12 mouse cellular contexts compared by ENCODE assay signal in the genomic region with DNA sequence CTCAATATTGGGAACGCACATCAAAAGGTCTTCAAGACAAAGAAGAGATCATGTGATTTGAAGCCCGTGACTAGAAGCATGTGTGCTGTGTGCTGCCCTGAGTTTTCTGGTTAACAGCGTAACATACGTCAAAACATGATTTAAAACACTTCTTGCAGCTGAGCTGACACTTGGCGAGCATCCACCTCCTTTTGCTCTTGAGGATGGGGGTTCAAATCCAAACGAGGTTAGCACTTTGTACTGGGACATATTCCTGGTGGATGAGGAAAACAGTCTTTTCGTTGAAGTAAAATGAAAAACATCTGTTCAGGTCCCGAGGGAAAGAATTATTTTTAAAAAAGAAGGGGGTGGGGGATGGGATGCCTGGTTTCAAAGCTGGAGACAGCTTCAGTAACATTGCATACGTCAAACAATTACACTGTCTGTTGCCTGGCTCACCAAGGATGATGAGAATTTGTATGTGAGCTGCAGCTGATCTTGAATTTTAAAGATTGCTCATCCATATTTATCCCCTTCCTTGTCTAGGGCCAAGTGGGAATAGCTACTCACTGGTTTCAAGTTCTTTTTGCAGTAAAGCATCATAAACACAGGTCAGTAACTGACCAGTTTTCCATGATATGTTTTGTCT. TPM values are rescaled to one million over a fixed set of nuclear protein-coding genes. Genes with fewer than 3 reads are reported as not detected.
DNase-seq lines count a peak whose midpoint lies in the region; ATAC-seq and TF ChIP-seq lines count a peak whose summit lies in the region.
"Had no signal": no experiment of that assay in that cellular context is flagged by ENCODE, and none has a peak within 500 bp of the region (broad histone marks: within the 10 kb centered on the region; RNA-seq: fewer than 3 reads in every experiment).

No protein-coding gene starts in this region.

- no peak for TF ChIP-seq CTCF in kidney, postnatal 0 days (IDR thresholded peaks at IDR 0.05; ENCODE audit: low read depth)

- no peak overlapping the region for H3K27ac ChIP-seq in kidney, postnatal 0 days
- peak overlapping the region; percentile 64 for H3K27ac ChIP-seq in embryonic facial prominence, embryonic 13.5 days
- no peak overlapping the region for H3K27ac ChIP-seq in limb, embryonic 11.5 days (replicated peaks; ENCODE audit: low read depth, low read length)
- H3K27ac ChIP-seq: liver, embryonic 12.5 days; neural tube, embryonic 12.5 days had no signal

- H3K9ac ChIP-seq in kidney, postnatal 0 days (ENCODE audit: low read depth, low read length): no peak overlapping the region
- H3K9ac ChIP-seq in embryonic facial prominence, embryonic 13.5 days: no peak overlapping the region
- no peak overlapping the region for H3K9ac ChIP-seq in limb, embryonic 11.5 days (ENCODE audit: low read length)
- H3K9ac ChIP-seq: liver, embryonic 12.5 days; neural tube, embryonic 12.5 days had no signal

- peak; percentile 33 for DNase-seq in kidney, postnatal 0 days (ENCODE audit: low spot score)
- no peak for DNase-seq in kidney, adult 18-20 months
- peak; percentile 69 for DNase-seq in embryo, embryonic 10.5 days (ENCODE audit: low spot score)
- DNase-seq in limb, embryonic 11.5 days (ENCODE audit: low spot score): peak; percentile 61
- DNase-seq in left cerebral cortex, adult 11 months (ENCODE audit: low spot score): no peak
- DNase-seq in layer of hippocampus, adult 11-12 months (ENCODE audit: low spot score): no peak
- DNase-seq: cerebellum, adult 9-10 months; lung, postnatal 4 days had no signal

- H3K4me3 ChIP-seq in kidney, postnatal 0 days (replicated peaks; ENCODE audit: low read depth, low read length): no peak overlapping the region
- H3K4me3 ChIP-seq in embryonic facial prominence, embryonic 13.5 days: no peak overlapping the region
- no peak overlapping the region for H3K4me3 ChIP-seq in limb, embryonic 11.5 days (ENCODE audit: low read depth, low read length)
- H3K4me3 ChIP-seq: liver, embryonic 12.5 days; neural tube, embryonic 12.5 days had no signal

- ATAC-seq in kidney, postnatal 0 days (replicated peaks; ENCODE audit: low FRiP score, low read depth): no peak
- ATAC-seq in embryonic facial prominence, embryonic 13.5 days (ENCODE audit: insufficient number of reproducible peaks, insufficient read depth, low FRiP score, low TSS enrichment, low read depth): no peak
- ATAC-seq in limb, embryonic 11.5 days (ENCODE audit: insufficient number of reproducible peaks, low FRiP score, low TSS enrichment, low read depth): peak; percentile 70; the same call in 1 of the 2 replicates
- ATAC-seq: intestine, postnatal 0 days; liver, embryonic 12.5 days had no signal

- WGBS in kidney, postnatal 0 days: 44% methylated on average over 9 of the region's 9 CpGs
- WGBS in embryonic facial prominence, embryonic 13.5 days: 16% methylated on average over 9 of the region's 9 CpGs
- WGBS in limb, embryonic 11.5 days: 16% methylated on average over 9 of the region's 9 CpGs

- H3K4me1 ChIP-seq in kidney, postnatal 0 days (replicated peaks; ENCODE audit: insufficient read depth, low read length): no peaks in the 10 kb centered on the region
- H3K4me1 ChIP-seq in embryonic facial prominence, embryonic 13.5 days: peaks cover 18% of the 10 kb centered on the region
- peaks cover 4% of the 10 kb centered on the region; the same call in 1 of the 2 replicates for H3K4me1 ChIP-seq in limb, embryonic 11.5 days (ENCODE audit: control insufficient read depth, insufficient read depth, low read length)
- H3K4me1 ChIP-seq: liver, embryonic 12.5 days; neural tube, embryonic 12.5 days had no signal

- no peak overlapping the region for H3K4me2 ChIP-seq in kidney, postnatal 0 days (ENCODE audit: low read length)
- H3K4me2 ChIP-seq in embryonic facial prominence, embryonic 13.5 days: peak overlapping the region; percentile 22; the same call in 1 of the 2 replicates
- H3K4me2 ChIP-seq in limb, embryonic 11.5 days (ENCODE audit: low read depth, severe bottlenecking): no peak overlapping the region
- H3K4me2 ChIP-seq: liver, embryonic 12.5 days; neural tube, embryonic 12.5 days had no signal

- H3K9me3 ChIP-seq in kidney, postnatal 0 days (replicated peaks; ENCODE audit: low read length): no peaks in the 10 kb centered on the region
- no peaks in the 10 kb centered on the region for H3K9me3 ChIP-seq in embryonic facial prominence, embryonic 13.5 days
- H3K9me3 ChIP-seq in limb, embryonic 11.5 days (ENCODE audit: control insufficient read depth, low read length): no peaks in the 10 kb centered on the region
- H3K9me3 ChIP-seq: liver, embryonic 12.5 days; neural tube, embryonic 12.5 days had no signal

- H3K27me3 ChIP-seq in kidney, postnatal 0 days (ENCODE audit: insufficient read depth, low read length): no peaks in the 10 kb centered on the region
- H3K27me3 ChIP-seq in embryonic facial prominence, embryonic 13.5 days: no peaks in the 10 kb centered on the region
- H3K27me3 ChIP-seq in limb, embryonic 11.5 days (ENCODE audit: control insufficient read depth, insufficient read depth, low read length): no peaks in the 10 kb centered on the region
- H3K27me3 ChIP-seq: liver, embryonic 12.5 days; neural tube, embryonic 12.5 days had no signal

- H3K36me3 ChIP-seq in kidney, postnatal 0 days (ENCODE audit: insufficient read depth, low read length): no peaks in the 10 kb centered on the region
- H3K36me3 ChIP-seq in embryonic facial prominence, embryonic 13.5 days: no peaks in the 10 kb centered on the region
- H3K36me3 ChIP-seq in limb, embryonic 11.5 days (ENCODE audit: control insufficient read depth, insufficient read depth, low read length): no peaks in the 10 kb centered on the region
- H3K36me3 ChIP-seq: liver, embryonic 12.5 days; neural tube, embryonic 12.5 days had no signal

RNA-seq across cellular contexts. Expression of a gene that starts 16.0 kb away (rescaled TPM):
- 1.6 and 1.8 TPM in 2 replicates for polyA plus RNA-seq in kidney, postnatal 0 days (2015; fragmentation: Nextera tagmentation; extraction: Ambion mirVana)
- polyA plus RNA-seq in embryonic facial prominence, embryonic 13.5 days (2015; fragmentation: Nextera tagmentation; extraction: Ambion mirVana): 0.48 and 0.51 TPM in 2 replicates
- 0.31 and 0.74 TPM in 2 replicates for polyA plus RNA-seq in limb, embryonic 11.5 days (2014; fragmentation: Nextera tagmentation; extraction: Ambion mirVana)

Comparison
In these comparisons a context has a peak if more than half of its experiments do, and no peak if none do; other contexts are left out.
1. DNase-seq: peak in kidney, postnatal 0 days (single experiment), embryo, embryonic 10.5 days (single experiment) and limb, embryonic 11.5 days (single experiment); none in kidney, adult 18-20 months (single experiment), left cerebral cortex, adult 11 months (single experiment) and layer of hippocampus, adult 11-12 months (single experiment).